Mouse (Mus musculus): ENCODE measurements around the gene Npr3.

- TF ChIP-seq MYOG (IDR thresholded peaks at IDR 0.05; ENCODE audit: control insufficient read depth in 1 of 3, insufficient read depth in 1 of 3, insufficient read length in 2 of 3, low read depth in 2 of 3) (no peak), POLR2A (IDR thresholded peaks at IDR 0.05; ENCODE audit: insufficient read length, low read depth) (no peak), USF1 (IDR thresholded peaks at IDR 0.05; ENCODE audit: low read depth) (no peak), CEBPB (IDR thresholded peaks at IDR 0.05; ENCODE audit: insufficient read depth, poor library complexity, severe bottlenecking) (no peak), MYOD1 (IDR thresholded peaks at IDR 0.05; ENCODE audit: control insufficient read depth in 1 of 3, insufficient read length in 2 of 3, low read depth in 2 of 3) (no peak), E2F4 (IDR thresholded peaks at IDR 0.05; ENCODE audit: insufficient read depth) (no peak), POLR2AphosphoS2 (IDR thresholded peaks at IDR 0.05; ENCODE audit: insufficient read length, low read depth) (no peak), TCF12 (IDR thresholded peaks at IDR 0.05; ENCODE audit: insufficient read depth, poor library complexity, severe bottlenecking) (no peak), SRF (IDR thresholded peaks at IDR 0.05; ENCODE audit: control insufficient read depth, insufficient read length, low read depth) (no peak)
Observed at GRCm38 (mm10) chr15:11860259-11860658, 46.8 kb downstream of the Npr3 start.
